Mouse (Mus musculus) heart, adult 9 months (tissue): ENCODE data around the gene Trabd.

Experiments used
- DNase-seq, 2 experiments: peaks; one replicate each; pipeline ENCODE4 v3.0.0; 2022; ENCODE audit warnings: low spot score in 2 of 2

Trabd gene

DNA sequence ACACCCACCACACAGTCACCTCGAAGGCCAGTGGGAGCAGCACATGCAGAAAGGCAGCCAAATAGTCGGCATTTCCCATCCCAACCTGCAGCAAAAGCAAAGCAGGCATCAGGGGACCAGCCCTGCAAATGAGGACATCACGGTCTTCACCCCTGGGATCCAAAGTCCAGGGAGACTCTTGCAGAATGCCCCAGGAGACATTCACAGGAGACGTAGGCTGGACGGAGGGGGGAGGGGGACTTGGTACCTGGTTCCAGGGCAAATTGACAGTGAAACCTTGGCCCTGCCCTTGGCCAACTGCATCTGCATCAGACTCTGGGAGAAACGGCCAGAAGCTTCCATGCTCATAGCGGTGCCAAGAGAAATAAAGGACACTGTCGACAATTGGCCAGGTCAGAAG lies 51.7 kb downstream of the Trabd start:
- no peak for DNase-seq

DNA sequence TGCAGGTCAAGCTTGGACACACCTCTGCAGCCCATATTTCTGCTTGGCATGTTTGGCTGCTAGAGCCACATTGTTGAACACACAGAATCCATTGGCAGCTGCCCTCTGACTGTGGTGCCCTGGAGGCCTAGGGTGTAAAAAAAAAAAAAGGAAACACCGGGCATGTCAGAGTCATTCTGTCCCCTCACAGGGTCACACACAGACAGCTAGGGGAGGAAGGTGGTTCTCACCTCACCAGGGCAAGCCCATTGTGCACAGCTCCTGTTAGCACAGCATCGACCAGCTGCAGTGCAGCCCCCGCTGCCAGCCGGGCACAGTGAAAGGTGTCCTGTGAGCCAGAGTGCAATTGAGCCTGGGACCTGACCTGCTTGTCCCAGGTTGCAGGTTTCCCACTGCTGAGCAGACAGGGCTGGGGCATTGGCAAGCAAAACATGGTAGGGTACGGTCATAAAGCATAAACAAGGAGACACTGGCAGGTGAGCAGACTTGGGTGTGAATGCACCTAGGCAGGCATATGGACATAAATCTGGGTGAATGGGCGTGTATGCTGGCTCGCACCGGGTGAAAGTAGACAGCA lies 52.5 kb downstream of the Trabd start:
- no peak for DNase-seq

DNA sequence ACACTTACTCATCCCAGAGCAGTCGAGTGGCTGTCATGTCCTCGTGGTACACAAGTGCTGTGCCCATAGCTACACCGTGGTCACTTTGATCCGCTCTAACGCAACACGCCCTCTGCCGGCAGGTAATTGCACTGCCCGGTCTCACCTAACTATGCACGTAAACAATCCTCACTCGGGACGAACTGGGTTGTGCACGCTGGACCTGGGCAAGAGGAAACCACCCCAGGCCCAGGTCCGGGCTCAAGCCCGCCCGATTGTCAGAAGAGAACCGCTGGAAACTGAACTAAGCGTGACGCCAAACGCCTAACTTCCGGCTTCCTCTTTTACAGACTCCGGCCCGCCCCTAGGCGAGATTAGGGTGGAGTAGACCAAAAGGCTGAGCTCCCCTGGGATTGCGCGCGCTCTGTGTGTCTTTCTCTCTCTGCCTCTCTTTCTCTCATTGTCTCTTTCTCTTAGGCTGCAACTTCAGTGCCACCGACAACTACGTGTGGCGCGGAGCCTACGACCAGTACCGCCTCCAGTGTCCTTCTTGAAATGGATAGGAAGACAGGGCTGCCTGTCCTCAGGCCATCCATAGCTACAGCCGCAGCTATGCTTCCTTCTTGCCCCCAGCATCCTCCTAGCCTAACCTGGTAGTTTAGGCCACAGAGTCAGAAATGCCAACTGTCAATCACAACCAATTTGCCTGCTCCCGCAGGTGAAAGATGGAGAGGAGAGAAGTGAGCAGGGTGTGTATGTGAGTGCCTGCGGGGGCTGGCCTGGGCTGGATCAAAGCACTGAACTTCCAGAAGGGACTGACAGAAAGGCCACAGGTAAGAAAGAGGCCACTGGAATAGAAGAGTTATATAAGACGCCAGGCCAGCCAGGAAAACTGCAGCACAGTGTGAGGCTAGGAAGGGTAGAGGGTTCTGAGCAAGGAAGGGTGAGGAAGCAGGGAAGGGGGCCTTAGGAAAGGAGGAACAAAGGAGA lies 53.7 kb downstream of the Trabd start, which contains the start of gene Hdac10:
TSS of gene Hdac10 (minus strand) at position 319 of the 969 bp plus-strand sequence.
- DNase-seq: peak; percentile 88 to 92

DNA sequence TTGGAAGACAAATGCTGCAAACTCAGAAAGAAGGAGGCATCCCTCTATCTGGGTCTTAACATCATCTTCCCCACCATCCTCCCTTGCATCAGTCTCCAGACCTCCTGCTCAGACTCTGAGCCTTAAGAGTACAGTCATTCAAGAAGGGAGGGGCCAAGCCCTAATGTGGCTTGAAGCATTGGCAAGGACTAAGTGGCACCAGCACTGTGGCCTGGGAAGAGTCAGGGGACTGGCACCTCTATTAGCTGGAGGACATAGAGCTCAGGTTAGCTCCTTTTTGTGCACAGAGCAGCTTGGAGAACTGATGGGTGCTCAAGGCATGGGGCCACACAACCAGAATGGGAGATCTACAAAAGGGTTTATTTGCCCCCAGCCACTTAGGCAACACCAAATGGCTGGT lies 55.3 kb downstream of the Trabd start:
- DNase-seq: no peak

DNA sequence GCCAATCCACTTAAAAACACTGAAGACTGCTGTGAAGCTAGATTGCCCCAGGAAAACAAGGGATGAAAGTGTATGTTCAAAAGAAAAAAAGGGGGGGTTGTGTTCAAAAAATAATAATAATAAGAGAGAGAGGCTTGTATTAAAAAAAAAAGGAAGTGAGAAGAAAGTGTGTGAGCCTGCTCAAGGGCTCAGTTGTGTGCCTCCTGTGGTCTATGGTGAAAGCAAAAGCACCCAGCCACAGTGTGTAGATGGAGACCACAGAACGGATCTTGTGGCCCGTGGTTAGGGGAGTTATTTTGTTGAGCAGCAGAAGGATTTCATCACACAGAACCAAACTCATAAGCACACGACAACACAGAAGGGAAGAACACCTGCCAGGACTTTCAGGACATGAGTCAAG lies 56.4 kb downstream of the Trabd start:
- DNase-seq: peak in 1 of 2 experiments; percentile 18
